14 mouse cellular contexts compared by ENCODE assay signal in the genomic region with DNA sequence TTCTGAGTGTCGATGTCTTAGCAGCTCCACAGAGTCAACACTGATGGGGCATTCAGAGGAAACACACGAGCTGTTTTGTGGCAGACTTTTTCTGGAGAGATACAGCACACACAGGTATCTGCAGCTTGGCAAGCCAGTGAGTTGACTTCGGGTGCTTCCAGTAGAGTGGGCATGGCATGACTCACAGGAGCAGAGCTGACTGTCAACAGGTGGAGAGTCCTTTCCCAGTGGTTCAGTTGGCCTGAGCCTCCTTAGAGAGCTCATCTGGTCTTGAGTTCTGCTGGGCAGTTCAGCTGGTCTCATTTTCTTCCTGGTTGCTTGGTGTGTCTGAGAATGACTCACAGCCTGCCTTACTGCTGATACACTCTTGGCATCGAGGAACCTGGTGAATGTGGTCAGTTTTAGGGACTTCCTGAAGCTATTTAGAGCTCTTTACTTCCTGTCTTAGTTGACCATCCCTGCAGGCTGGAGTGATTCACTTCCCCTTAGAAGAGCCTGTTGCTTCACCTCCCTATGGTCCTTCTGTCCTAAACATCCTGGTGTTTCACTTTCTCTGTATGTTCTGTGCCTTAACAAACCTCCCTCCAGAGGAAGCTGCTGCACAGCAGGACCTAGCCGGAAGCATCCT. TPM values are rescaled to one million over a fixed set of nuclear protein-coding genes. Genes with fewer than 3 reads are reported as not detected.
DNase-seq lines count a peak whose midpoint lies in the region; ATAC-seq and TF ChIP-seq lines count a peak whose summit lies in the region.
"Had no signal": no experiment of that assay in that cellular context is flagged by ENCODE, and none has a peak within 500 bp of the region (broad histone marks: within the 10 kb centered on the region; RNA-seq: fewer than 3 reads in every experiment).

No protein-coding gene starts in this region.

- H3K36me3 ChIP-seq in midbrain, embryonic 11.5 days (ENCODE audit: control insufficient read depth, insufficient read depth, low read length): no peaks in the 10 kb centered on the region
- no peaks in the 10 kb centered on the region for H3K36me3 ChIP-seq in midbrain, postnatal 0 days (ENCODE audit: insufficient read depth, low read length)

- H3K27me3 ChIP-seq in cerebellum, adult 2 months (ENCODE audit: control insufficient read depth, insufficient read depth, low read length): no peaks in the 10 kb centered on the region
- no peaks in the 10 kb centered on the region for H3K27me3 ChIP-seq in midbrain, embryonic 11.5 days (ENCODE audit: control insufficient read depth, insufficient read depth, low read length)
- H3K27me3 ChIP-seq in midbrain, postnatal 0 days (ENCODE audit: insufficient read depth, low read length): no peaks in the 10 kb centered on the region
- H3K27me3 ChIP-seq: limb, embryonic 13.5 days had no signal

- no peak overlapping the region for H3K4me2 ChIP-seq in midbrain, embryonic 11.5 days
- no peak overlapping the region for H3K4me2 ChIP-seq in midbrain, postnatal 0 days (ENCODE audit: low read depth, low read length, poor library complexity, severe bottlenecking)
- H3K4me2 ChIP-seq: limb, embryonic 13.5 days had no signal

- DNase-seq in cerebellum, adult 2 months: peak; percentile 56 to 73
- no peak for DNase-seq in cerebellum, postnatal 10 days
- DNase-seq in midbrain, embryonic 11.5 days (ENCODE audit: low spot score, missing footprints): peak; percentile 21
- DNase-seq in midbrain, postnatal 0 days (ENCODE audit: low spot score): no peak
- DNase-seq in right cerebral cortex, postnatal 10 days (ENCODE audit: low spot score in 2 of 2): no peak
- DNase-seq in thymus, postnatal 36 days: no peak
- DNase-seq: adrenal gland, postnatal 25 days; layer of hippocampus, postnatal 36 days; thymus, postnatal 25 days had no signal

- H3K4me1 ChIP-seq in cerebellum, adult 2 months (ENCODE audit: control insufficient read depth, insufficient read depth, low read length): peaks cover 74% of the 10 kb centered on the region
- H3K4me1 ChIP-seq in midbrain, embryonic 11.5 days (ENCODE audit: control insufficient read depth, insufficient read depth, low read length): no peaks in the 10 kb centered on the region
- no peaks in the 10 kb centered on the region for H3K4me1 ChIP-seq in midbrain, postnatal 0 days (ENCODE audit: insufficient read depth, low read length)
- H3K4me1 ChIP-seq: limb, embryonic 13.5 days had no signal

- H3K4me3 ChIP-seq in cerebellum, adult 2 months (replicated peaks; ENCODE audit: insufficient read depth, low read depth, low read length): no peak overlapping the region
- H3K4me3 ChIP-seq in midbrain, embryonic 11.5 days (ENCODE audit: low read depth, low read length): no peak overlapping the region
- no peak overlapping the region for H3K4me3 ChIP-seq in midbrain, postnatal 0 days (ENCODE audit: low read depth, low read length)
- H3K4me3 ChIP-seq: limb, embryonic 13.5 days had no signal

- WGBS in cerebellum, adult 2 months: 23% methylated on average over 5 of the region's 5 CpGs
- WGBS in midbrain, embryonic 11.5 days: 84% methylated on average over 5 of the region's 5 CpGs
- 89% methylated on average over 5 of the region's 5 CpGs for WGBS in midbrain, postnatal 0 days

- TF ChIP-seq POLR2A in cerebellum, adult 2 months (IDR thresholded peaks at IDR 0.05; ENCODE audit: borderline replicate concordance, insufficient read depth, low read length): no peak

- peak overlapping the region; percentile 77 for H3K27ac ChIP-seq in cerebellum, adult 2 months (ENCODE audit: insufficient read depth, low read length)
- H3K27ac ChIP-seq in midbrain, embryonic 11.5 days (ENCODE audit: low read depth, low read length): no peak overlapping the region
- H3K27ac ChIP-seq in midbrain, postnatal 0 days (ENCODE audit: low read depth, low read length): no peak overlapping the region
- H3K27ac ChIP-seq: kidney, postnatal 0 days; limb, embryonic 13.5 days had no signal

- no peak for TF ChIP-seq CTCF in cerebellum, adult 2 months (IDR thresholded peaks at IDR 0.05; ENCODE audit: borderline replicate concordance, insufficient read depth, low read depth, low read length)
- TF ChIP-seq CTCF in midbrain, postnatal 0 days (IDR thresholded peaks at IDR 0.05): no peak

- ATAC-seq in midbrain, embryonic 11.5 days (ENCODE audit: low FRiP score): no peak
- ATAC-seq in midbrain, postnatal 0 days (ENCODE audit: low FRiP score): no peak
- ATAC-seq in hematopoietic stem cell, adult 5-6 weeks (replicated peaks in 1 of 2; ENCODE audit: insufficient read depth in 1 of 2, low FRiP score in 2 of 2, low TSS enrichment in 1 of 2, low read depth in 1 of 2, poor library complexity in 2 of 2, severe bottlenecking in 2 of 2): peak; percentile 56 to 65; a peak in 3 of 4 replicates
- no peak for ATAC-seq in activated CD4-positive, CD25-positive, alpha-beta regulatory T cell, adult 4 months
- ATAC-seq: hindbrain, embryonic 16.5 days had no signal

- H3K9me3 ChIP-seq in midbrain, embryonic 11.5 days (ENCODE audit: control insufficient read depth, low read length): no peaks in the 10 kb centered on the region
- H3K9me3 ChIP-seq in midbrain, postnatal 0 days (ENCODE audit: low read length): no peaks in the 10 kb centered on the region
- H3K9me3 ChIP-seq: limb, embryonic 13.5 days had no signal

- no peak overlapping the region for H3K9ac ChIP-seq in midbrain, embryonic 11.5 days (ENCODE audit: low read length)
- H3K9ac ChIP-seq in midbrain, postnatal 0 days (replicated peaks; ENCODE audit: low read length, poor library complexity, severe bottlenecking): no peak overlapping the region
- H3K9ac ChIP-seq: limb, embryonic 13.5 days had no signal

RNA-seq across cellular contexts. Expression of a gene that starts 39.8 kb away (rescaled TPM):
- 134 and 151 TPM in 2 replicates for polyA plus RNA-seq in cerebellum, adult 2 months (2012; rRNA removed)
- 51.4 and 56.8 TPM in 2 replicates for polyA plus RNA-seq in midbrain, embryonic 11.5 days (2014; fragmentation: Nextera tagmentation; extraction: Ambion mirVana)
- 87.5 and 124 TPM in 2 replicates for total RNA-seq in midbrain, postnatal 0 days (2014; rRNA removed)
- 54.3 and 55.3 TPM in 2 replicates for polyA plus RNA-seq in midbrain, postnatal 0 days (2015; fragmentation: Nextera tagmentation; extraction: Ambion mirVana)
- total RNA-seq in hematopoietic stem cell, adult 5-6 weeks (2017): 22.5 and 25.6 TPM in 2 replicates
- polyA plus RNA-seq in activated CD4-positive, CD25-positive, alpha-beta regulatory T cell, adult 4 months (2017; shearing (Covaris generic)): 10 to 100 TPM; 23.7 to 26.7 TPM

Comparison
In these comparisons a context has a peak if more than half of its experiments do, and no peak if none do; other contexts are left out.
1. DNase-seq: peak in cerebellum, adult 2 months (2 of 2) and midbrain, embryonic 11.5 days (single experiment); none in cerebellum, postnatal 10 days (0 of 2), midbrain, postnatal 0 days (single experiment), right cerebral cortex, postnatal 10 days (0 of 2) and thymus, postnatal 36 days (0 of 2).
2. ATAC-seq: peak in hematopoietic stem cell, adult 5-6 weeks (2 of 2); none in midbrain, embryonic 11.5 days (single experiment), midbrain, postnatal 0 days (single experiment) and activated CD4-positive, CD25-positive, alpha-beta regulatory T cell, adult 4 months (single experiment).